Mouse (Mus musculus) T-helper 1 cell (primary cell): Measurements from ENCODE around the gene Mapkapk5.
"Not testable (repeated sequence)": the region's sequence is repeated elsewhere in the genome, so short reads cannot be mapped to it uniquely, and the experiment has no call there.

Experiments used
- in situ Hi-C: fragments of 300-600 bp; cut with MboI, MseI; formaldehyde crosslinking; loops from one replicate; pipeline ENCODE4 v1.15.1; 2025; ENCODE audit warnings: high pct_unique_total_duplicates

Gene Mapkapk5

DNA sequence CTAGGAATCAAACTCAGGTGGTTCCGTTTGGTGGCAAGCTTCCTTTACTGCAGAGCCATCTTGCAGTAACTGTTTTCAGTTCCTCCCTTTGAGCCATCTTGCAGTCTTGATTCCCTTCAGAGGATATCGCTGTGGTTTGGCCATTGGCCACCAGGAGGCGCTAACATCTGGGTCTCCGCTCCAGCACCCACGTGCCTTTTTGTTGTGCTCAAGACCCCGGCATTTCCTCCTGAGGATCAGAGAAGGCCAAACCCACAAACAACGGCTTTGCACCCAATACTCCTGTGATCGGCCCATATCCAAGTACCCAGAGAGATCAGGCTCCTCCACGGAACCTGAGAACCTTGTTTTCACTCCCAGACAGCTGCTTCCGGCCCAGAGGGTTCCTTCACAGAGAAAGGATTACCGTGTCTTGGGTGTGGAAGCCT is 18.8 kb upstream of the Mapkapk5 start:
- in situ Hi-C loops, result no loop called here

DNA sequence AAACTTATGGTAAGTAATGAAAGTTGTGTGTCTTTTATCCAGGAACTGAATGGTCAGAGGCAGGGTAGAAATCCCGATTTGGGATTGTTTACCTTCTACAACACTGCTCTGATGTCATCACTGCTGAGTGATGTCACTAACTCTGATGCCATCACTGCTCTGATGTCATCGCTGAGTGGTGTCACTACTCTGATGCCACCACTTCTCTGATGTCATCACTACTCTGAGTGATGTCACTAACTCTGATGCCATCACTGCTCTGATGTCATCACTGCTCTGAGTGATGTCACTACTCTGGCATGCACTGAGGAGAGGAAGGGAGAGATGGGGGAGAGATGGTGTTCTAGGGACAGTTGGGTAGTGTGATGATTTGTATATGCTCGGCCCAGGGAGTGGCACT is 16.7 kb upstream of the Mapkapk5 start:
- in situ Hi-C loops, result no loop called here

DNA sequence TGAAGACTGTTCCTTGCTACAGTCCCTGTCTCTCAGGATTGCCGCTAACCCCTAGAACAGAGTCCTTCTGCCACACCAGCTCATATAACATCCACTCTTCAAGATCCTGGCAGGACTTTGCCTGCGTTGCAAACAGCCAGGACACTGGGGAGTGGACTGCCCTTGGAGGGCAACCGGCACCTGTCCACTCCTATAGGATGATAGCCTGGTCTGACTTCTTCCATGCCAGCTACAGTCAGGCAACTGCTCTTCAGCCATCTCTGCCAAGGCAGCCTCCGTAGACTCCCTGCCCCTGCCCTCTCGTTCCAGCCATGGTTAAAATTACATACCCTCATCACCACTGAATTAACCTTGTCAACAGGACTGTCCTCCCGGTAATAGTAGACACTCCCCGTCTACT is 3.5 kb upstream of the Mapkapk5 start:
- in situ Hi-C loops, result no loop called here

DNA sequence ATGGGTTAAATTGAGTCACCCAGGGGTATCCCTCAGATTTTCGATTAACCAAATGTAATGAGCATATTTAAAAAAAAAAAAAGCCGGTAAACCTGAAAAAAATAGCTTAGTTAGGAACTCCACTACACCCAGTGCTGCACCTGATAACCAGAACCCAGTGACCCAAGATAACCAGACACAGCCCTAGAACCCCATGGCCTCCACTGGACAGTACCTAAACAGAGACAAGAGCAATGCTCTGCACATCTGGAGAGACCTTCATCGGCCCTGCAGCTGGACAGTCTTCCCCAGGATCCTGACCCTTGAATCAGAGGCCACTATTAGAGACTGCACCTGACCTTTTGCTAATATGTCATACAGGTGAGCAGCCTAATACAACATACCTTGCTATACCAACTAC is 1.4 kb upstream of the Mapkapk5 start:
- in situ Hi-C loops, result no loop called here

DNA sequence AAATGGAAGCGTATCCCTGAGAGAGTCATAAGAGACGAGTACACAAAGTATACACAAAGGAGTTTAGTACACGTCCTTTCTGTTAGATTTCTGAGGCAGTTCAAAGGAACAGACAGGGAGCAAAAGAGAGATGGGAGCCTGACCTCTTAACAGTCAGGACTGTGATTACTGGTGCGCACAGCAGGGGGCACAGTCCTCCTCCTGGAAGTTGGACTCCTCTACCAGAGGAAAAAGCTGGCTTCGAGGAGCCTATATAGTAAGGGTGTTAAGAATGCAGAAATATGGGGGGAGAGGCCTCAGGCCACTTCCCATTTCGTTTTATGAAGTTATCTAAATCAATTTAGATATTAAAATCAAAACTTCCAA is 808 bp upstream of the Mapkapk5 start:
- in situ Hi-C loops, result no loop called here

DNA sequence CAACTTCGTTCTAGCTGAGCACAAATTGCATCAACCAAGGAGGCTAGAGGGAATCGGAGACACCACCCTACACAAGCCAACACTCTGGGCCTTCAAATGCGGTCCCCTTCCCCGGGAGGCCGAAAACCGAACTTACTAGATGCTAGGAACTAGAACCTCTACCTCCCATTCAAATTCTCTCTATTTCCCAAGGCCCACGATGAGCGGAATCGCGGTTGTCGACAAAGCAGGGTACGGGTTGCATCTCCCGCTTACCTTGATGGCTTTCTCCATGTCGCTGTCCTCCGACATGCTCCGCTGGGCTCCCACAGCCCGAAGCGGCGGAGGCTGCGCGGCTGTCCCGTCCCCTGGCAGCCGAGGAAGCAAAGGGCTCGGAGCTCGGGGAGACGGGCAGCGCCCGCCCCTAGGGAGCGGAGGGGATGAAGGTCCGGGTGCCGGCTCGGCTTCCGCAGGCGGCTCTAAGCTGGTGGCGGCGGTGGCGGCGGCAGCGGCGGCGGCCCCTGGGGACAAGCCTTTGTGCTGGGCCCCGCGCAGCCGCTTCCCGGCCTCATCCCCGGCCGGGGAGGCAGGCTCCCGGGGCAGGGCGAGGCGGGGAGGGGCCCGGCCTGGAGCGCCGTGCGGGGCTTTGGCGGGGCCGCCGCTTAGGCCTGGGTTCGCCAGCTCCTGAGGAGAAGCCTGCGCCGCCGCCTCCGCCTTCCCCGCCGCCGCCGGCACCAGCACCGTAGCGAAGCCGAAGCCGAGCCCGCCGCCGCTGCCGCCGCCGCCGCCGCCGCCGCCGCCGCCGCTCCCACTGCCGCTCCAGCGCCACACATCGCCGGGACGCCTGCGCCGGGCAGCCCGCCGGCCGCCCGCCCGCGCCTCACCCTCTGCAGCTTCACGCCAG is 554 bp downstream of the Mapkapk5 start, which contains the start of the genes Adam1a and Gm42878:
Gene Adam1a (minus strand): TSS at position 573 of the 883 bp plus-strand sequence.
Gene Gm42878 (minus strand): TSS at position 573 of the 883 bp plus-strand sequence.
- in situ Hi-C loops, result no loop called here

DNA sequence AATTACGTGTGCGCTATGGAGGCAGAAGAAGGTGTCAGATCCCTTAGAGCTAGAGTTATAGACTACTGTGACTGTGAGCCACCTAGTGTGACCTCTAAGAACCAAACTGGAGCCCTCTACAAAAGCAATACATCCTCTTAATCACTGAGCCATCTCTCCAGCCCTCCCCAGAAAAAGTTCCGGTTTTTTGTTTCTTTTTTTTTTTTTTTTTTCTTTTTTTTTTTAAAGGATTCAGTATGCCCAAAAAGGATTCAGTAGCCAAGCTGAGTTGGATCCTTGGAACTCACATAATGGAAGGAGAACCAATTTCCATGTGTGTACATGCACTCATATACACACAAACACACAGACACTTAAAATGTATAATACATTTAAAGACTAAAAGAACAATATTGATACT is 2.3 kb downstream of the Mapkapk5 start:
- in situ Hi-C loops, result no loop called here

DNA sequence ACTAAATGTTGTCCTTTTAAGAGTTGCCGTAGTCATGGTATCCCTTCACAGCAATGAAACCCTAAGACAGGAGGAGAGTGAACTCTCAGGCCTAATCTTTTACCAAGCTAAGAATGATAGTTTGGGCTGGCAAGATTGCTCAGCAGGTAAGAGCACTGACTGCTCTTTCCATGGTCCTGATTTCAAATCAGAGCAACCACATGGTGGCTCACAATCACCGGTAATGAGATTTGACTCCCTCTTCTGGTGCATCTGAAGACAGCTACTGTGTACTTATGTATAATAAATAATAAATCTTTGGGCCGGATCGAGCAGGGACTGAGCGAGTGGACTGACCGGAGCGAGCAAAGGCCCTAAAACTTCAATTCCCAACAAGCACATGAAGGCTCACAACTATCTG is 4.5 kb downstream of the Mapkapk5 start:
- in situ Hi-C loops, result no loop called here

DNA sequence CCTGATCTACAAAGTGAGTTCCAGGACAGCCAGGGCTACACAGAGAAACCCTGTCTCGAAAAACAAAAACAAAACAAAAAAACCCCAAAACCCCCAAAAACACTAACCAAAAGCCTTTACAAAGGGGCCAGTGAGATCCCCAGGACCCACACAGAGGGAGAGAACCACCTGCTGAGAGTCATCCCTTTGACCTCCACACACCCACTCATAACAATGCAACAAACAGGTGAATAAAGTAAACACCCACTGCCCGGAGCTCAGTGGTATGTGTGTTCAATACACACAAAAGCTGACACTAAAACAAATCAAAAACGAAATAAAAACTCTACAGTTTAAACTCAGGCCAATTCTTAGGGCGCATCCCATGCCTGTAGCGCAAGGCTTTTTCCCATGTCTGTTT is 5.6 kb downstream of the Mapkapk5 start:
- in situ Hi-C loops, result no loop called here

DNA sequence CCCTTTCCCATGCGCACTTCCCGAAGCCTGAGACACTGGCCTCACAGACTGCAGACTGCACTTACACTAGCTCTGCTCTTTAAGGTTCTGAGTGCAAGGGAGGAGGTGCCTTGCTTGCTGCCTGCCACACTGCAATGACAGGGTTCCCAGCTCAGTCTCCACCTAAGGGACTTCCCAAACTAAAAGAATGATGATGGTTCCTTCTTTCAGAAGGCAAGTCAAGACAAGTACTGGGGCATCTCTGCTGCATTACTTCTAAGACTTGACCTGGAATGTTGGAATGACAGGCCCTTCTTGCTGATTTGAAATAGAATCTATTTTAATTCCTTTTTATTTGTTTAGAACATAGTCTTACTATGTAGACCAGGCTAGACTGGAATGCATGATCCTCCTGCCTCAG is 8.1 kb downstream of the Mapkapk5 start:
- in situ Hi-C loops, result no loop called here

DNA sequence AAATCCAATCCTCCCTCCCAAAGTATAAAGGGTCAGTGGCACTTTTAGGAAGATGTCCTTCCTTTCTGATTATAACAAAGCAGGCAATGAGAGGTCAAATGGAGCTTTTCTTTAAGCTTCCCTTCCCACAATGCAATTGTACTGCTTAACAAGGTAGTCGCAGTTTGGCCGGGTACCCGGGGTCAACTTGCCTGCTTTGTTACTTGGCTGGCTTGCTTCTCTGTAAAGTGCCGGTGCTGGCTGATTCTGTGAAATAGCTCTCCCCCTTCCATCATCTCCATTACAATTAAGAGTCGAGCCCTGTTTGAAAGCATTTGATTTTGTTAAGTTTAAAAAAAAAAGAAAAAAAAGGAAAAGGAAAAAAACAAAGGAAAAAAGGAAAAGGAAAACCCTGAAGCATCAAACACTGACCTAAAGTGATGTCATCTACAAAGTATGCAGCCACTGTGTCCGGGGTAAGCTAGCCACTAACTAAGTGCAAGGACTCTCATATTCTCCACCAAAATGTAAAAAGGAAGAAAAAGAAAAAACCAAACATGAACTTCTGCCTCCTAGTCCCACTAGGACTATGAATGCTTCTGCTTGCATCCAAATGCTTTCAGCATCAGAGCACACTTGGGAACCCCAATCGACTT is 8.7 kb downstream of the Mapkapk5 start:
- in situ Hi-C loops, result no loop called here

DNA sequence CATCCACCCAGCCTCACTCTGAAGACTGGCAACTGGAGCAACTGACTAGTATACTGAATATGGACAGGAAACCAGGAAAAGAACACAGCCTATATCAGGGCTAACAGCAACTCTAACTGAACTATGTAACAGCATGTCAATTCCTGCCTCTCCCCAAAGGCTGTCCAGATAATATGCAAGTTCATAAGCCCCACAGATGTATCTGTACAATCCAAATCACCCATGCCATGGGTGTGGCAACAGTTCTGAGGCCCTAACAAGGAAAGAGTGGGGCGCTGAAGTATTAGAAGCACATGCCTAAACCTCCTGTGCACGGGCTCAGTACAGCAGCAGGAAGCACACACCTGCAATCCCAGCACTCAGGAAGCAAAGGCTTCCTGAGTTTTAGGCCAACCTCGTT is 10.6 kb downstream of the Mapkapk5 start:
- in situ Hi-C loops, result no loop called here

DNA sequence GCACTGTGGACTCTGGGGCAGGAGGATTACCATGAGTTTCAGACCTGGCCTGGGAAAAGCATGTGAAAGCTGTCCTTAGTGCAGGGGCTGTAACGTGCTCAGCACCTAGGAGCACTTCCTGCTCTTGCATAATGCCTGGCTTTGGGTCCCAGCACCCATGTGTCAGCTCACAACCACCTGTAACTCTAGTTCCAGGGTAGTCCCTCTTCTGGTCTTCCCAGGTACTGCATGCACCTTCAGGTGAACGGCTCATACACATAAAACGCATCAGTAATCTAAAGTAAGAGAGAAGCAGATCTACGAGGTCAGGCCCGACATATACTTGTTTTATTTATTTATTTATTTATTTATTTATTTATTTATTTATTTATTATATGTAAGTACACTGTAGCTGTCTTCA is 11.2 kb downstream of the Mapkapk5 start:
- in situ Hi-C loops, result no loop called here

DNA sequence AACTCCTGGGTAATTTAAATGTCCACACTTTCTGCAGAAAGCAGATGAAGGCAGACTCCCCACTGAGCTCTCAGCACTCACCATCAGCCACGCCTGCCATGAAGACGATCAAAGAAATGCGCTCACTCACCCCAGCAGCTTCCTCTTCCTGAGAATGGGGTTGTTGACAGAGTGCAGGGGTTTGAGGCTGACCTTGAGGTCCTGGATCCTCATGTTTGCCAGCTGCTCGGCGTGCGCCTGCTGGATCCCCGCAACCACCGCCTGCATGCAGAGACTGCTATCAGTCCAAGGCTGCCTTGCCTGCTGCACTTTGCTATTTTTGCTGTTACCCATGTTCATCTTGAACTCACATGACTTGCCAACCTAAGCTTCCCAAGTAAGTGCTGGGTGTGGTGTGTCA is 18.7 kb downstream of the Mapkapk5 start:
- in situ Hi-C loops, result no loop called here

DNA sequence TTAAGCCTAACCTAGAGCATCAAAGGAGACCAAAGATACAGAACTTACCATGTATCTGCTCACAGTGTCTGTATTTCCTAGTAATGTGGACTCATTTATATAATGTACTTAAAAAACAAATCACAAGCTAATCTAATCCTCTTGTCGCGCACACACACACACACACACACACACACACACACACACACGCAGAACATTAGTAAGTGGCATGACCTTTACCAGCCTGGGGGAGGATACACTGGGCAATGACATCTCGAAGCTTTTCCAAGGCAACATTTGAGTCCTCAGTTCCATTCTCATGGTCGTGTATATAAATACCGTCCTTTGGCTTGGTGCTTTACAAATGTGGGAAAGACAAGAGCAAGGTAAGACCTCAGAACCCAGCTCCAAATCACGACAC is 19.2 kb downstream of the Mapkapk5 start:
- in situ Hi-C loops, result no loop called here

DNA sequence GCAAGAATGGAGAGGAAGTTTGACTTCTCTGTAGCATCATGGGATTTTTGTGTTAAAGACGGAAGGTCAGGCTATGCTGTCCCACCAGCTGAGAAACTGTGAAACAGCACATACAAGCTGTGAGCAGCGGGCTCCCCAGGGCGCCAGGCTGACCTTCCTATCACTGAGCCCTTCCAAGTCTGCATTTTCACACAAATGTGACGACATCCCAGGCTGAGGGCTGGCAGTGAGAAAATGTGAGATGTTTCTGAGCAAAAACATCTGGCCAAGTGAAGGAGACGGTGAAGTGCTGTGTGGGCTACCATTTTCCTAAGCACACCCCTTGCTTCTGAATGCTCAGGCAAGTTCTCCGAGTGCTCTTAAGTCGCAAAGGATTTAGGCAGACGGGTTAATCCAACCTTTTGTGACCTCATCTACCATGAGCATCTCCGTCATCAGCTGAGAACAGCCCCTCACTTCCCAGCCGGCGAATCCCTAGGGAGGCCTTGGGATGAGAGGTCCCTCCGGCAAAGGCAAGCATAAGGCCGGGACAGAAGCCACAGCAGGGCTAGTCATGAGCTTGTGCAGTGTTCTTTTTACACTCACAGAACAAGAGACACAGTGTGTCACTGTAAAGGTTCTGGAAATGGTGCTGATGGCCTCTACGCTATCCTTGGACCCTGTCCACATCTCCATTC is 19.8 kb downstream of the Mapkapk5 start:
- in situ Hi-C loops, result no loop called here

DNA sequence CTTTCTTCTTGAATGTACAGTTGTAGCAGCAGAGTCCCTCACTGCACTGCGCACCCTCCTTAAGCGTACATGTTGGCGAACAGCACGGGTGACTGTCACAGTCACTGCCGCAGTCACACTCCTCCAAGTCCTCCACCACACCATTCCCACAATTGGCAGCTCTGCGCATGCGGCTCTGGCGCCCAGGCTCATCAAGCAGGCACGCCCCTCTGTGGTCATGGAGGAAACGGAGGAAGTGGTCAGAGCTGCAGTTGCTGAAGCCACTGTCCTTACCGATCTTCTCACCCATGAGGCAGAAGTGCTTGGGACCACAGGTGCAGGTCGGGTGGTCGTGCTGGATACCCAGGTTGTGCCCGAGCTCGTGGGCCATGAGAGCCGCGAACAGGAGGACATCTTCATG is 25.9 kb downstream of the Mapkapk5 start:
- in situ Hi-C loops, result not testable (repeated sequence)

DNA sequence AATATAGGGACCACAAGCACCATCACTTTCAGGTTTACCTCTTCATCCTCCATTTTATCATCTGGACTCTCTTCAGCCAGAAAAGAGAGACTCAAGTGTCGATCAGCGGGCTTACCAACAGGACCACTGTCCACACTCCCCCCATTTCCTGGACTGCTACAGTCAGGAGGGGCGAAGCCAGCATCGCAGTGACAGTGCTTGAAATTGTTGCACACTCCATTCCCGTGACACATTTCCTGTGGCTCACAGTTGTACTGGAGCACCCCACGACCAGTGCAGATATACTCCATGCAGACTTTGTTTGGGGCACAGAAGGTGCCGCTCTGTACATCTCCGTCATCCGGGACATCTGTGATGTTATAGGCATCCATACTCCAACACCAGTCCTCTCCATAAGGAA is 26.7 kb downstream of the Mapkapk5 start:
- in situ Hi-C loops, result no loop called here

DNA sequence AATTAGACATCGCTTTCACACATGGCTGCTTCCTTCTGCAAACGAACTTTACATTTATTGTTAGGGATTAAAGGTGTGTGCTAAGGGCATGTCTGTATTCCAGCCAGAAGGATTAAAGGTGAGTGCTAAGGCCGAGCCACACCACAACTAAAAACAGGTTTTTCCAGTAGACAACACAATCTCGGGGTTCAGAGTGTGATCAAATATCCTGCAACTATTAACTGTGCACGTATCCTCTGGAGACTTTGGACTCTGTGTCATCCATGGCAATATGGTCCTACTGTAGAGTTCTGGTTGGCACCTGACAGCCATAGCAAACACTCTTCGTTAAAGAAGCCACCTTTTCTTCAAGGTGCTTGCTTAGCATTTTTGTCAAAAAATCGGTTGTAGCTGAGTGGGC is 35.7 kb downstream of the Mapkapk5 start:
- in situ Hi-C loops, result no loop called here

DNA sequence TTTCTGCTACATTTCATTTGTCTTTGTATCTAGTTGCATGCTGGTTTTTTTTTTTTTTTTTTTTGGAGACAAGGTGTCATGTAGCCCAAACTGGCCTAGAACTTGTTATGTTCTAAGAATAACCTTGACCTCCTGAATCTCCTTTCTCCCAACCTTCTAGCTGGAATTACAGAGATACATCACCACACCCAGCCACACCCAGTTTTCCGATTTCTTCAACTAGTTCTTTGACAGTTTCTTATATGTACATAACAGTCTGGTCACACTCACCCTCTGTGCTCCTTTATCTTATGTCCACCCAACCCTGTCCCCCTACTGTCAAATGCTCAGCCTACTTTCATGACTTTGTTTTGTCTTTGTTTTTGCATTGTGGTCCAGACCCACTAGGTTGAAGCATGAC is 38.9 kb downstream of the Mapkapk5 start:
- in situ Hi-C loops, result no loop called here

DNA sequence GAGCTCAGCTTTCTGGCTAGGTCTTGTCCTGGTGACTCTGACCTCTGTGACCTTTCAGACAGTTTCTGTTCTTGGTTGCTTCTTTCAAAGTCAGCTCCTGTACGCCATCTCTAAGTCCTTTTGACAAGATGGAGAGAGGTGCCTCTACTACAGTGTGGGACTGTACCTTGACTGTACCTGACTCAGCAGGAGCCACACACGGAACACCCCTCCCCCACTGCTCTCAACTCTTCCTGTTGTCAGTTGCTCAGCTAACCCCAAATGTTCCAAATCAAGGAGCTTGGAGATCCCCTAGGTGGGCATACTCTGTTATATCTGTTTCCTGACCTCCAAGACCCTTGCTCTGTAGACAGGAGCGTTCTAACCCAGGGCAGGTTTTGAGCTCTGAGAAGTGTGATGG is 42.5 kb downstream of the Mapkapk5 start, which contains the start of gene Adam1b:
Gene Adam1b (minus strand): TSS at position 205 of the 400 bp plus-strand sequence.
- in situ Hi-C loops, result no loop called here

DNA sequence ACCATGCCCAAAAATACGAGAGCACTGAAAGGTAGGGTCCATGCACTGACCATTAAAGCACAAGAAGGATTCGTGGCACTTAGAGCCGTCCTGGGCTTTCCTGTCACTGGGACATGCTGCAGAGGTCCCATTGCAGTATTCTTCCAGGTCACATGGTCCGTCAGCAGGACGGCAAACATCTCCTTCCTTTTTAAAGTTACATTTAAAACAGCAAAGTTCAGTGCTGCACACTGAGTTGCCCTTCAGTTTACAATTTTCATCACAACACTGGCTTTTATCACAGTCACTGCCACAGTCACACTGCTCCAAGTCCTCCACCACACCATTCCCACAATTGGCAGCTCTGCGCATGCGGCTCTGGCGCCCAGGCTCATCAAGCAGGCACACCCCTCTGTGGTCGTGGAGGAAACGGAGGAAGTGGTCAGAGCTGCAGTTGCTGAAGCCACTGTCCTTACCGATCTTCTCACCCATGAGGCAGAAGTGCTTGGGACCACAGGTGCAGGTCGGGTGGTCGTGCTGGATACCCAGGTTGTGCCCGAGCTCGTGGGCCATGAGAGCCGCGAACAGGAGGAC is 44.2 kb downstream of the Mapkapk5 start:
- in situ Hi-C loops, result not testable (repeated sequence)
